Mouse (Mus musculus) CD4-positive, CD25-positive, alpha-beta regulatory T cell, adult 2 months (primary cell): Measurements from ENCODE around the gene Tmem170.
A peak's percentile ranks its signal among the peaks of the same experiment; 100 is the strongest.

ENCODE experiments used
- DNase-seq: peaks from one replicate; pipeline ENCODE4 v3.0.0-alpha.2; 2012; ENCODE audit warnings: low read depth, low spot score

Tmem170 gene

DNA sequence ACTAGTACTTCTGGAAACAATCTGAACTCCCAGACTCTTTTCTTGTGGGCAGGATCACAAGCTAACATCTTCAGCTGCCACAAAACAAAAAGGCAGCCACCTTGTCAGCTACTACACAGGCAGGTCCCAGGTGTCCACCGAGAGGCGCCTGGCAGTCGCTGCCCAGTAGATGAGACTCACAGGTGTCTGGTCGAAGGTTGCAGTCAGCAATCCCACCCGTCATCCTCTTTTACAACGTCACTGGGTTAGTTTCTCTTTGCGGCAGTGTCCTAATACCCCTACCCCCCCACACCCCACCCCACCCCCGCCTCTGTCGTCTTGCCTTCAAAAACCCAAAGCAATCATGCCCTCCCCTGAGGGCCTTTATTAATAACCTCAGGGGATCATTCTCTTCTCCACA, 792 bp downstream of the Tmem170 start:
- peak; percentile 60 for DNase-seq

DNA sequence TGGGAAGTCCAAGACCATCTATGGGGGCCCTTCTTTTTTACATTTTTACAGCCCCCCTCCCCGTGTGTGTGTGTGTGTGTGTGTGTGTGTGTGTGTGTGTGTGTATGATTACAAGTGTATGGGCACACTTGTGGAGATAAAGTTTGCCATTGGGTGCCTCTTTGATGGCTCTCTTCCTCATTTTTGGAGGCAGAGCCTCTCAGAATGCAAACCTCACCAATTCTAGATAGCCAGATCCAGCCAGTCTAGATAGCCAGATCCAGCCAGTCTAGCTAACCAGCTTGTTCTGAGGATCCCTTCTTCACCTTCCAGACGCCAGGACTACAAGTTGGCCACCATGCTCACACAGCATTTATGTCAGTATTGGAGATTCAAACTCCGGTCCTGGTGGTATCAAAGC, 5.3 kb downstream of the Tmem170 start:
- DNase-seq: no peak

DNA sequence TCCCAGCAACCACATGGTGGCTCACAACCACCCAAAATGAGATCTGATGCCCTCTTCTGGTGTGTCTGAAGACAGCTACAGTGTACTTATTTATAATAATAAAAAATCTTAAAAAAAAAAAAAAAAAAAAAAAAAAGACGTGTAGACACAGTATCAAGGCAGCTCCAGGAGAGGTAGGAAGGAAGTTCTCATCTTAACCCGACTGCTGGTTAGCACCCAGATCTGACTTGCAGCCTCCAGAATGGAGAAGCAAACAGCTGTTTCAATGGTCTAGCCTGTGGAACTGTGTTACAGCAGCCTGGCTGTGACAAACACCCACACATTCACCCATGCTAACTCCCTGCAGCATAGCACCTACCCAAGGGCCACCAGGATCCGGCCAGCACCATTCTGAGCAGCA, 6.2 kb downstream of the Tmem170 start:
- DNase-seq: no peak

DNA sequence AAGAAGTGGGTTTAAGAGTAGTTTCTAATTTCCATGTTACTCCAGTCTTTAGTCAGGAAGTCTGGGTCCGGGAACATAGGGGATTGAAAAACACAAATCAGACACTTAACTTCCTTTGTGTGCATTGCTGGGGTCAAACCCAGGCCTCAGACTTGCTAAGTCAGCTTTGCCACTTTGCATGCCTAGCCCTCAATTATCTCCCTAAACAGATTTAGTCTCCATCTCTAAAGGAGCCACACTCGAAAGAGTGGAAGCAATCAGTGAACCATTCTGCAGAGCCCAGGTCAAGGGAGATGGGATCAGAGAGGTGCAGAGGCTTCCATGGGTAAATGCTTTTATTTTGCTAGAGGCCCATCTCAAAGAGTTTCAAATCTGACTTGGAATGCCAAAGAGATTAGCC, 7.9 kb downstream of the Tmem170 start:
- no peak for DNase-seq

DNA sequence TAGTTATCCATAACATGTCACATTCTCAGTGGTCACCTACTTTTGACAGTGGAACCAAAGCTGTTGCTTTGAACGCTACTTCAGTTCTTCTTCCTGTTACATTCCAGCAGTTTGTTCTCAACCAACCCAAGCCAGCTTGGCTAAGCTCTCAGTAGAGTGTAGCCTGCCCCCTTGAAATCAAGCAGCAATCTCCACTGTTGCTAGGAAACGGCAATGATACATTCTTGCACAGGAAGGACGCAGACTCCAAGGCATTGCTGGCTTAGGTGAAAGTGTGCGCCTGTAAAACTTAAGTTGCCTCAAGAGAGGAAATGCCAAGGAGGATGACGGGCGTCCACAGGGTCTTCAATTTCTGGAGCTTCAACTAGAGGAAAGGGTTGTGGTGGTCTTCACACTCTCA, 10.7 kb downstream of the Tmem170 start:
- DNase-seq: no peak

DNA sequence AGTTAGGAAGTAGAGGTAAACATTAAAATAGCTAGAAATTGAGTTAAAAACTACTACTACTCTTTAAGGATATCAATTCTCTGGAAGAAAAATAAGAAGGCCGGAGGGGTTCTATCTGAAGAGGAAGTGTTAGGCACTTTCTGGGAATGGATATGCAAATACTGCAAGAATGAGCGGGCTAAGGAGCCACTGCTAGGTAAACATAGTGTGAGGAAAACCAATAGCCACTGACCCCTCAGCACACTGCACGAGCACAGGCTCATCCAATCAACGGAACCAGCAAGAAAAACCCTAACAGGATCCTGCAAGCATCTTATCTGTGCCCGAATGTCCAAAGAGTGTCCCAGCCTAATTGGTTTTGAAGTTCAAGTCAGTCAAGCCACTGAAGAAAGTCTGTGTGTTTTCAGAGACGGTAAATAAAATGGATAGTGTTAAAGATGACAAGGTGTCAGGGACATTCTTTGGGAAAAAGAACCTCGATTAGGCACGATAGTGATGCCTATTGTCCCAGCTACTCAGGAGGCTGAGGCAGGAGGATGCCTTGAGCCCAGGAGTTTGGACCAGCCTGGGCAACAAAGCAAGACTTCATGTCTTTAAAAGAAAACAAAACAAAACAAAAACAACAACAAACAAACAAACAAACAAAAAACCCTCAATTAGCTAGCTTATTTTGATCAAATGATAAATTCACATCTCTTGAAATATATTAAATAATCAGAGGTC, 11.3 kb downstream of the Tmem170 start:
- DNase-seq: no peak

DNA sequence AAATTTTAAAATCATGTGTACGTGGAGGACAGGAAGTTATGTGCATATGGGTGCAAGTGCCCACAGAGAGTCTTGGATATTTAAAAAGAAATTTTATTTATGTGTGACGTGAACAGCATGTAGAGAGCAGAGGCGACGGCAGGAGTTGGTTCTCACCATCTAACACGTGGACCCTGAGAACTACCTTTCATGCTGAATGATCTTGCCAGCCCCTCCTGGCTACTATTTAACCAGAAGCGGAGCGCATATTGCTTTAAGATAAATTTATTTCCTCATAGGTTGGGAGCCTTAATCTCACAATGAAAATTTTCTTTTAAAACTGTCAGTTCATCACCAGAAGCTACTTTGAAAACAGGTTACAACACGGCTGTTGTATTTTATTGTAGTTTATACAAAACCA, 11.9 kb downstream of the Tmem170 start:
- no peak for DNase-seq

DNA sequence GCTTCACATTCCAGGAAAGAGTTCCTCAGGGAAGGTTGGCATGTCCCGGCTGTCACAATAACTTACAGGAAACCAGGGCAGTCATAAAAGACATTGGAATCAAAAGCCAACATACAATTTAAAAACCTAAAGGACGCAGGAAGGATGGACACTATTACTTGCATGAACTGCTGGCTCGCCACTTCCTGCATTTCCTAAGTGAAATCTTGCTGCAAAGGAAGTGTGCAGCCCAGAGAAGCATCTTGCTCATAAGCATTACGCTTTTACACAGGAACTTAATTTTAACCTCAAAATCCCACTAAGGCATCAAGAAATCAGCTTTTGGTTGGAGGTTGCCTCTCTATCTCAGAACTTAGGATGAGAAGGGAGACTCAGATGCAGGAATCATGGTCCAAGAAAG, 13.3 kb downstream of the Tmem170 start:
- no peak for DNase-seq

DNA sequence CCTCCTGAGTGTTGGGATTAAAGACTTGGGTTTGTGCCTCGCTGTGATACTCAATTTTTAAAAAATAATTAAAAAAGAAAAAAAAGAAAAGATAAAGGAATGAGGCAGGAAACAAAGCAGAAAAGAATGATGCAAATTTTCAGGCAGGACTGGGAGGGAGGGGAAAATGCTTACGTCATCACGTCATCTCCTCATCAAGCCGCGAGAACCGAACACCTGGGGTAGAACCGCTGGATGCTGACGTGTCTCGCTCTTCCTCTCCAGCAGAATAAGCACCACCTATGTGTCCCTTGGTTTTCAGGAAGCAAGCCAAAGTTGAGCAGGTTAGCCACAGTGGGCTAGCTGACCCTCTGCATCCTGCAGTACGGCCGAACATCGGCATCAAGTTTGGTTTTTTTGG, 20.6 kb downstream of the Tmem170 start:
- no peak for DNase-seq

DNA sequence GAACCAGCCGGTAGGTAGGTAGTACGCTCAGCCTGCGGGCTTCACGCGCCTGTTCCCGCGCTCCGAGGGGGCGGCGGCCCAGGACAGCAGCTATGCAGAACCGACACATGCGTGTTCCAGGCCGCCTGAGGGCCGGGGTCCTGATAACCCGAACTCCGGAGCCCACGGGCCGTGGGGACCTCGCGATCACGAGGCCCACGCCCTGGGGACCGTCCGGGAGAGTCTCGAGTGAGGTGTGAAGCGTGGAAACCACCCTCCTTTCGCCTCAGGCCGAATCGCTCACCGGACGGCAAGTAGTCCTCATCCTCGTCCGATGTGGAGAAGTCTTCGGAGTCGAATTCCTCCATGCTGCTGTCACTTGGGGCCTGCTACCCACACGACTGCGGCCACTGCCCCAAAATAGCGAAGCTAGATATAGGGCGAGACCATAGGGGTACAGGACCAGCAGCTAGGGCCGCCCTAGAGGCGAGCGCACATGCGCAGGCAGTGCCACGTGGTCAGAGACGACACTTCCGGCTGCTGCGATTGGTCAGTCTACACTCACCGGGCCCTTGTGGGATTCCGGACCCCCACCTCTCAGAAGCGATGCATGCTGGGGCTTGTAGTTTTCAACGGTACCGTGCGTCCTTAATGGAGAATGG, 22.6 kb downstream of the Tmem170 start, which contains the start of gene Cfdp1:
Cfdp1 (minus strand) TSS at position 431 of the 641 bp plus-strand sequence.
- peak; percentile 98 for DNase-seq

DNA sequence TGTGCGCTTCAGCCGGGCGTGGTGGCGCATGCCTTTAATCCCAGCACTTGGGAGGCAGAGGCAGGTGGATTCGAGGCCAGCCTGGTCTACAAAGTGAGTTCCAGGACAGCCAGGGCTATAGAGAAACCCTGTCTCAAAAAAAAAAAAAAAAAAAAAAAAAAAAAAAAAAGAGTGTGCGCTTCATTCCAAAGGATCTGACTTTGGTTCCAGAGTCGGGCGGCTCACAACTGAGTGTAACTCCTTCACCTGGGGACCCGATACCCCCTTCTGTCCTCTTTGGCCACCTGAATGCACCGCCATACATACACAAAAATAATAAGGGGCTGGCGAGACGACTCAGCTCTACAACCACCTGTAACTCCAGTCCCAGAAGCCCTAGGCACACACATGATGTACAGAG, 23.3 kb downstream of the Tmem170 start:
- peak; percentile 5 for DNase-seq

DNA sequence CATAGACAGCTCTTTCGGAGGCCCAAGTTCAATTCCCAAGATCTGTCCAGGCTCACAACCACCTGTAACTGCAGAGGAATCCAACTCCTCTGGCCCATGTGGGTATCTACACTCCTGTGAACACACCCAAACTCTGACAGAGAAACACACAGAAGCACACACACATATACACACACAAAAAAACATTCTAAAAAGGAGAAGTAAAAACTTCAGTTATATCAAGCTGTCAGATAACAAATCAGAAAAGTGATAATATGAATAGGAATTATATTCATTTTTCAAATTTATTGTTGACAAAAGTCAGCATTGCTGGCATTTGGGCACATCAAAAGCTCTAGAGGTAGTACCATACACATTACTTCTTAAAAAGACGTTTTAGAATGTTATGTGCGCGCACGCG, 29.8 kb downstream of the Tmem170 start:
- DNase-seq: no peak

DNA sequence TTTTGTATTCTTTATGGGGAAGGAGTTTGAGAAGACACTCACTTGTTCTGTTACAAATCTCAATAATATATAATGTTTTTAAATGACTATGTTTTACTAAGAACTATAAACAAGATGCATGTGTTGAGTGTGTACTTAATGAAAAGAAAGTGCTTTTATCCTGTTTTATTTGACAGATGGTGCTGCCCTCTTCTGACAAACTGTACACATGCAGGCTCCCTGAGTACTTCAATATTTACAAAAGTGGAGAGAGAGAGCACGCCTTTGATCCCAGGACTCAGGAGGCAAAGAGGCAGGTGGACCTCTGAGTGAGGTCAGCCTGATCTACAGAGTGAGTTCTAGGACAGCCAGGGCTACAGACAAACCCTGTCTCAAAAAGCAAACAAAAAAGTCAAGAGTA, 41.0 kb downstream of the Tmem170 start:
- DNase-seq: peak; percentile 60

DNA sequence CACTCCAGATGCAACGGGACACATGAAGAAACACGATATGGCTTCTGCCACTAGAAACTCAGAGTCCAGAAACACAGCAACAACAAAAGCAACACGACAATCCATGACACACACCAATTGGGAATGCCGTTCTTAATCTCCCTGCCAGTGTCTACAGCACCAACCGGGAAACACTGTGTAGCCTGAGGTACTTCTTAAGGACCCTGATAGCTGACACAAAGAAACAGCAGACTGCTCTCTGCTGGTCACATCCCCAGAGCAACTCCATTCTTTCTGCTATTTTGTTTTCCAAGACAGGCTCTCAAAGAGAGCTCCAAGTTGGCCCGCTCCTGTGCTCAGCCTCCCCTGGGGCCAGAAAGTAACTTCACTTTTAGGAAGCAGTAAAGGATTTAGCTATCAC, 42.5 kb downstream of the Tmem170 start:
- no peak for DNase-seq

DNA sequence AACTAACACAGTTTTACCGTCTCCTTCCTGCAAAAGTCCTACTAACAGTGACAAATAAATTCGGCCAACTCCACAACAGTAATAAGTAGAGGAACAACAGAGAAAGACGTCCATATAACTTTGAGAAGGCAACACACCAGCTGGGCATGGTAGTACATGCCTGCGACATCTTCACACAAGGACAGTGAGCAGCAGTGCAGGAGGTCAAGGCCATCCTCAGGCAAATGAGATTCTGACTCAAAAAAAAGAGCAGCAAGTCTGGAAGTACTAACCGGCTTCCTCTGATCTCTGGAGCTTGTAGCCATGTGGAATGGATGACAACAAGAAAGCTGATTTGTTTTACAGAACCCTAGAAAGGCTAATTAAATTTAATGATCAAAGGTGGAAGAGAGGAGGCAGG, 43.6 kb downstream of the Tmem170 start:
- no peak for DNase-seq

DNA sequence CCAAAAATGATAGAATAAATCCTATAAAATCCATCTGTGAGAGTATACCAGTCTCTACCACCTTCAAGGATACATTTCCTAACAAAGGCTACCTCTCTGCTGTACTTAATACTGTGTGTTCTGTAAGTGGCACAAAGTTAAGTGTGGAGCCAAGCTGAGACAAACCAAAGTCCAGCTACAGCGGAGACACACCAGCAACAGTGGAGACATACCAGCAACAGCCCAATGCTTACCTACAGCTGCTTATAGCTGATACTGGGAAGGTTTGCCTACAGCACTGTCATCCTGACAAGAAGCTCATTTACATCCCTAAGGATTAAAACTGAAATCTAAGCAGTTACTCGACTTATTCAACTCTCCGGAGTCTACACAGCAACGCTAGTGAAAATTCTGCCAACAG, 44.6 kb downstream of the Tmem170 start:
- DNase-seq: no peak

DNA sequence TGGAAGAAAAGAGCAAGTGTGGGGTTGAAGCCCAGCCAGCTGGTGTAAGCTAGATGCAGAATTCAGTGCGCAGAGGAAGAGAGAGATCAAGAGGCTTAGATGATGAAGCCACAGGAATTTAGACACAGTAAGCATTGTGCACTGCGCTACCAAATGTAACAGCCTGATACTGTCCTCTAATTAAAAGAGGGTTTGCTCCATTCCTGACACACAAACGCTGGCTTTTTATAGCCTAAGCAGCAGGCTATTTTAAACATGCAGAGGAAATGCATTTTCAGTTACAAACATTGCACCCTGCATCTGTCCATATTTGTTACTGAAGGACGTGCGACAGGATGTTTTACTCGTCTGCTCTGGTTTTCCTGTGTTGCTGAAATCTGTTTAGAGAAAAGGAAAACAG, 48.0 kb downstream of the Tmem170 start:
- no peak for DNase-seq

DNA sequence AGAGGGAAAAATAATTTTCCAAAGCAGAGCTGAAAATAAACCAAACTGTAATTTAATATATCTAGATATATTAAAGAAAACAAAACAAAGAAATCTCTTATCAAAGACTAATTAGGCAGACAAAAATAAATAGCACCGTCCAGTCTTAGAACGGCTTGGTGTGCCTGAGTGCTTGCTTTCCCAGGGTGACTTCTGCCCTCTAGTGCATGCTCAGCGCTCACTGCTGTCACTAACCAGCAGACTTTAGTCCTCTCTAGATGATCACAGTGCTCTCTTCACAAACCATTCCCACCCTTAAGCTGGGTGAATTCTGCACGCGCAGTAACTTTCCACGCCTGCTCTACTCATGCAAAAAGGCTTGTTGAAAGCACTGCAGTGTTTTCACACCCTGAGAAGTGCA, 51.3 kb downstream of the Tmem170 start:
- peak; percentile 40 for DNase-seq

DNA sequence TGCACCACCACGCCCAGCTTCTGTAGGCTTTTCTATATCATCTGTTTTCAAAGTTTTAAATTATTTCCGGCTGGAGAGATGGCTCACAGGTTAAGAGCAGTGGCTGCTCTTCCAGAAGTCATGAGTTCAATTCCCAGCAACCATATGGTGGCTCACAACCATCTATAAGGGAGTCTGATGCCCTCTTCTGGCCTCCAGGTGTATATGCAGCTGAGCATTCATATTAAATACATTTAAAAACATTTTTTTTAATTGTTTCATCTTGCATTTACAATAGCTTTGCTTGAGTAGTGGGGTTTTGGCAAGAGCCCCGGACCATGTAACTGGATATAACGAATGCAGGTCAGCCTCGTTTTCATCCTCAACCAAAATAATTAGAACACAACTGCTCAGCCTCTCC, 52.2 kb downstream of the Tmem170 start:
- peak; percentile 29 for DNase-seq

DNA sequence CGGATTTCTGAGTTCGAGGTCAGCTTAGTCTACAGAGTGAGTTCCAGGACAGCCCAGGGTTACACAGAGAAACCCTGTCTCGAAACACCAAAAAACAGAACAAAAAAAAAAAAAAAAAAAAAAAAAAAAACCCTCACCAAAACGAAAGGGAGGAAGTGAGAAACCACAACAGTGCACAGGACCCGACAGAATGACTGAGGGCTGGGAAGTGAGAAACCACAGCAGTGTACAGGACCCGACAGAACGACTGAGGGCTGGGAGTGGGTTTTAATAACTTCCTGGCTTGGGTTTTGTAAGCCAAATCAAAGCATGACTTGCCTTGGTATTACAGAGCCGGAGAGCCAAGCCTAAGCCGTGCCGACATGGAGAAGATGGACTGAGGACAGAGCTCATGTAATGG, 55.4 kb downstream of the Tmem170 start:
- peak; percentile 89 for DNase-seq

DNA sequence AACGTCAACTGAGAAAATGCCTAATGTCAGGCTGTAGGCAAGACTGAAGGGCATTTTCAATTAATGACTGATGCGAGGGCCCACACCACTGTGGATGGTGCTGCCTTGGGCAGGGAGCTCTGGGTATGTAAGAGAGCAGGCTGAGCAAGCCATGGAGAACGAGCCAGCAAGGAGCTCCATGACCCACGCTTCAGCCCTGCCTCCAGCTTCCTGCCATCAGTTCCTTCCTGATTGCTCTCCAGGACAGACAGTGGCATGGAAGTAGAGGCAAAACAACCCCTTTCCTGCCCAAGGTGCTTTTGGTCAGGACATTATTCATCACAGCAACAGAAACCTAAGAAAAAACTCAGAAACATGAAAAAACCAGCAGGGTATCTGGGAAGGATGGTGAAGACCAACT, 55.9 kb downstream of the Tmem170 start:
- peak; percentile 31 for DNase-seq

DNA sequence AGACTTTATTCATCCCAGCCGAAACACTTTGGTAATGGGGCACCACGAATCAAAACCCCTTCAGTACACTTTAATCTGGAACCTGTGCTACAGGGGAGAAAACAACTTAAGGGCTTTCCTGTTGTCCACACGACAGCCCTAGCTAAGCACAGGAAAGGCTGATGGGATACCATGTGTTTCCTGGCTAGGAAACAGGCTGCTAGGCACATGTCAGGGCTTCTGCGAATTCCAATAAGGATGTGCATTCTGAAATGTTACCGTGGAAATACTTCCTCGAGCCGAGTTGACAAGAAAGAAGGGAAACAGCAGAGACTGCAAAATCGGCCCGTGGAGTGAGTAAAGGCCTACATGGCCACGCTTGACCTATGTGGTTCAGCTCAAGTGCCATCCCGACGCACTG, 56.5 kb downstream of the Tmem170 start:
- no peak for DNase-seq

DNA sequence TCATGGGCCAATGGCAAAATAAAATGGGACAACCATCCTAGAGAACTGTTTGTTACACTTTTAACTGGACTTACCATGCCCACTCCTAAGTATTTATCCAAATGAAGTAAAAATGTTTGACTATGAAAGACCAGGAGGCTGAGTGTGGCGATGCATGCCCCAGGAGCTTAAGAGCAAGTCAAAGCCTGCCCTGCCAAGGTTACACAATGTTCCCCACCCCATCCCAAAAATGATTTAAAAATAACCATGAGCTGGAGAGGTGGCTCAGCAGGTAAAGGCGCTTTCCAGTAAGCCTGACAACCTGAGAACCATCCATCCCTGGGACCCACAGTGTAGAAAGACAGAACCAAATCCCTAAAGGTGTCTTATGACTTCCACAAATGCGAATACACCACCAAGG, 58.0 kb downstream of the Tmem170 start:
- no peak for DNase-seq

DNA sequence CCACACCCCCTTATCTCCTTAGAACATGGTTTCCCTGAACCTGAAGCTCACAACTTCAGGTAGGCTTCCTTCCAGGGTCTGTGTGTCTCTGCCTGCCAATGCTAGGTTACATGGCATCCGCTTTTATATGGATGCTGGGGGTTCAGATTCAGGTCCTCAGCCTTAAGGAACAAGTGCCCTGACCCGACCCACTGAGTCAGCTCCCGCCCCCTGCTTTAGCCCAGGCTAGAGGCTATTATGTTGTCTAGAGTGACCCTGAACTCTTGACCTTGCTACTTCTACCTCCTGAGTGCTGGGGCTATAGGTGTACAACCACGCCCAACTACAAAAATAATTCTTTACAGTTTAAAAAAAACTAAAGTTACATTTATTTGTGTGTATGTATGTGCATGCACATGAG, 61.5 kb downstream of the Tmem170 start:
- DNase-seq: no peak
